Mouse (Mus musculus) stomach, embryonic 15.5 days (tissue): ENCODE measurements around the gene Fam172a. TPM values are rescaled to one million over a fixed set of nuclear protein-coding genes. Genes with fewer than 3 reads are reported as not detected.

Experiments
- ATAC-seq: fragments of 200-750 bp; cut with Nextera tagmentation; 2 replicates; pipeline ENCODE4 v1.8.0; 2017; ENCODE audit warnings: low read depth, moderate number of reproducible peaks, moderate TSS enrichment; ENCODE audit not compliant: insufficient read depth, low FRiP score
- H3K27ac ChIP-seq: fragments of 300-500 bp; sonication (generic); 2 replicates; pipeline ENCODE4 v1.5.1; 2015; ENCODE audit warnings: mild to moderate bottlenecking, inconsistent platforms
- H3K27me3 ChIP-seq: fragments of 300-500 bp; sonication (generic); replicated peaks from 2 replicates; pipeline ENCODE4 v1.6.1; 2015; ENCODE audit warnings: inconsistent platforms
- H3K36me3 ChIP-seq: fragments of 300-500 bp; sonication (generic); 2 replicates; pipeline ENCODE4 v1.6.1; 2015; ENCODE audit warnings: inconsistent platforms
- H3K4me1 ChIP-seq: fragments of 300-500 bp; sonication (generic); 2 replicates; pipeline ENCODE4 v1.6.1; 2015; ENCODE audit warnings: inconsistent platforms
- H3K4me2 ChIP-seq: fragments of 300-500 bp; sonication (generic); 2 replicates; pipeline ENCODE4 v1.6.1; 2015; ENCODE audit warnings: mild to moderate bottlenecking, inconsistent platforms
- H3K4me3 ChIP-seq: fragments of 300-500 bp; sonication (generic); replicated peaks from 2 replicates; pipeline ENCODE4 v1.5.1; 2015; ENCODE audit warnings: inconsistent platforms
- H3K9ac ChIP-seq: fragments of 300-500 bp; sonication (generic); 2 replicates; pipeline ENCODE4 v1.6.1; 2015; ENCODE audit warnings: inconsistent platforms
- H3K9me3 ChIP-seq: fragments of 300-500 bp; sonication (generic); 2 replicates; pipeline ENCODE4 v1.6.1; 2016; ENCODE audit warnings: inconsistent platforms
- WGBS: fragments of 180-500 bp; shearing (Covaris S2); methylation state at CpG from one replicate; pipeline ENCODE4 v1.1.7; 2015; 5-methylcytosine and 5-hydroxymethylcytosine counted together
- polyA plus RNA-seq: library from polyadenylated mRNA; unstranded; fragments of >200 nt; fragmentation: Nextera tagmentation; extraction: Ambion mirVana; gene quantifications from 2 replicates; pipeline ENCODE4 v1.2.1, GENCODE M21; 2015

The Fam172a gene
- polyA plus RNA-seq, 1 experiment from 2014 or later = 33.7 TPM

DNA sequence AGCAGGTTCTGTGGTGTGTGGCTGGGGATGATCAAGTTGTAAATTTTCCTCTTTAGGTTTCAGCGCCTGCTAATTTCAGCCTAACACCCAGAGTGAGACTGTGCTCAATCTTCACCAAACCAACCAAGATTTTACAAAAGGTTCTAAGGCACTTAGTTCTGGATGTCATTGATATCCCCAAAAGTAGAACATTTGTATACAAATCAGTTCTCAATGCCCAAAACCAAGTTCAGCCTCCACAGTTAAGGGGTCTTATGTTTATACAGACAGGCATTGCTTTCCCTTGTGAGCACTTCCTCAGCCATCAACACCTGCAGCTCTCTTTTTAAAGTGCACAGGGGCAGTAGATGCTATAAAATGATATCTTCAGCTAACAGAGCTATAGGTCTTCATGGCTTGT, 473.1 kb downstream of the Fam172a start:
- no peak for ATAC-seq
- Histone ChIP-seq H3K9ac (no peak overlapping the region), H3K27ac (no peak overlapping the region), H3K9me3 (no peaks in the 10 kb centered on the region), H3K36me3 (no peaks in the 10 kb centered on the region), H3K4me2 (no peak overlapping the region), H3K27me3 (peaks cover 53% of the 10 kb centered on the region), H3K4me3 (no peak overlapping the region), H3K4me1 (0 out of 2 replicates have a peak, but pooled peaks cover 11% of the 10 kb centered on the region)
- WGBS = 33% methylated on average over 1 of the region's 1 CpGs

DNA sequence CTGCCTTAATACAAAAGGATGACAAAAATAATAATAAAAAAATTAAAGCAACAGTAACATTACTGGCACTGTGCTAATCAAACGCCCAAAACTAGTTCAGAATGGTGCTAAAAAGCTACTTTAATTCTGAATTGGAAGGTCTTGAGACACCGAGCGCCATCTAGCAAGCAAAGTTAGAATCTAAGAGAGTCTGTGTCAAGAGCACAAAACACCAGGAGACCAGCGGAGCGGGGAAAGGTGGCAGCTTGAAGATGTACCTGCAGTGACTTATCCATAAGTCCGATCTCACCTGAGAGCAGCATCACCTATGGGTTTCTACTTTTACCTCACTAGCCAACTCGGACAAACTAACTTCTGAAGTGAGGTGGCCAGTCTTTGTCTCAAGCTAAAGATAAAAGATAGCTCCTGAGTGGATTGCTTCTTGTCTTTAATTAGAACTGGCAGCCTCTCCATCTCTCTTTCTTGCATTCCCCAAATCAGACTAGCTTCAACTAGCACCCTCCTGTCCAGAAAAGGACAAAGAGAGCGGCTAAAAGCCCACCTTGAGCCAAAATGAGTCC, 474.1 kb downstream of the Fam172a start:
- no peak for ATAC-seq
- WGBS = 7% methylated on average over 8 of the region's 8 CpGs
- Histone ChIP-seq H3K36me3 (no peaks in the 10 kb centered on the region), H3K27ac (no peak overlapping the region), H3K4me2 (no peak overlapping the region), H3K4me1 (peaks cover 11% of the 10 kb centered on the region; the same call in 1 of the 2 replicates), H3K9me3 (no peaks in the 10 kb centered on the region), H3K4me3 (no peak overlapping the region), H3K27me3 (peaks cover 54% of the 10 kb centered on the region), H3K9ac (no peak overlapping the region)

- Histone ChIP-seq H3K27ac (0 out of 2 replicates have a peak overlapping the region, but pooled peaks have one; percentile 31), H3K4me3 (no peak overlapping the region), H3K27me3 (peaks cover 44% of the 10 kb centered on the region), H3K9me3 (no peaks in the 10 kb centered on the region), H3K4me1 (peaks cover 9% of the 10 kb centered on the region; the same call in 1 of the 2 replicates), H3K36me3 (no peaks in the 10 kb centered on the region), H3K4me2 (no peak overlapping the region), H3K9ac (no peak overlapping the region)
- 10% methylated on average over 5 of the region's 5 CpGs for WGBS
- no peak for ATAC-seq
Measured at GRCm38 (mm10) chr13:78177381-78177950, 475.6 kb downstream of the Fam172a start.

- no peak overlapping the region for H3K4me3 ChIP-seq
- no peaks in the 10 kb centered on the region for H3K9me3 ChIP-seq
- H3K4me2 ChIP-seq = no peak overlapping the region
- H3K4me1 ChIP-seq = peaks cover 9% of the 10 kb centered on the region; the same call in 1 of the 2 replicates
- no peak for ATAC-seq
- WGBS = 11% methylated on average over 1 of the region's 1 CpGs
- H3K27ac ChIP-seq = 0 out of 2 replicates have a peak overlapping the region, but pooled peaks have one; percentile 31
- peaks cover 38% of the 10 kb centered on the region for H3K27me3 ChIP-seq
- no peak overlapping the region for H3K9ac ChIP-seq
- no peaks in the 10 kb centered on the region for H3K36me3 ChIP-seq
Measured at GRCm38 (mm10) chr13:78178021-78178420, 476.2 kb downstream of the Fam172a start.

GRCm38 (mm10) chr13:78178771-78179170, 476.9 kb downstream of the Fam172a start:
- 24% methylated on average over 5 of the region's 5 CpGs for WGBS
- no peak for ATAC-seq
- Histone ChIP-seq H3K4me1 (peaks cover 9% of the 10 kb centered on the region; the same call in 1 of the 2 replicates), H3K4me2 (peak overlapping the region; percentile 49; the same call in 1 of the 2 replicates), H3K36me3 (no peaks in the 10 kb centered on the region), H3K9me3 (no peaks in the 10 kb centered on the region), H3K4me3 (no peak overlapping the region), H3K27ac (no peak overlapping the region), H3K9ac (no peak overlapping the region), H3K27me3 (peaks cover 35% of the 10 kb centered on the region)

DNA sequence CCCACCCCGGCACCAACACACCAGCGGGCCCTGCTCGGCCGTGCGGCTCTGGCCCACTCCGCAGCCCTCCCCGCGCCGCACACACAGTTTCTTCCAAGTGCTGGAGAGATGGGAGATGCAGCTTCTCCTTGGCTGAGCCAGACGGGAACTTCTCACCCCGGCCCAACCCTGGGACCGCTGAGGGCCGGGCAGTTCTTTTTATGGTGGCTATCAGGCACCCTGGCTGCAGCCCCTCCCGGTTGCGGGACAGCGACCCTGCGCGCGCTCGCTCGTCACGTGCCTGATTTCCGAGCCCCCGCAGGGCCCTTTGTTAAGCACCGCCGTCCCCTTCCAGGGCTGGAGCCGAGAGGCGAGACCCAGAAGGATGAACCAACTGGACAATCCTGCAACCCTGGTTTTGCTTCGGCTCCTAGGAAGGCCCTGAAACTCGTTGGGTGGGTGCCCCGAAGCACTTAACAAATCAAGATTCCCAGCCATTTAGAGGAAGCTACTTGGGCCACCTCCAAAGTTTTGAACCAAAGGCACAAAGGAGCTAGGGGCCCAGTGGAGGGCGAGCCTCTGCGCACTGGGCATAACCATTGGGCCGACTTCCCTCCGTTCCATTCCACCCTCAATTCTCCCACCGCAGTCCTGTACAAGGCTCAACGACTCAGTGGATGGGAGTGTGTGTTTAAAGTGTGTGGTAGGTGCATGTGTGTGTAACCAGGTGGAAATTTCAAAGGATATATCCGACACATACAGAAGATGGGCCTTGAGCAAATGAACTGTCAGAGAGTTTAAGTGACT, 477.7 kb downstream of the Fam172a start:
- H3K9me3 ChIP-seq = no peaks in the 10 kb centered on the region
- H3K4me2 ChIP-seq = peak overlapping the region; percentile 49
- peaks cover 32% of the 10 kb centered on the region for H3K27me3 ChIP-seq
- no peak overlapping the region for H3K27ac ChIP-seq
- H3K36me3 ChIP-seq = no peaks in the 10 kb centered on the region
- WGBS = 6% methylated on average over 38 of the region's 38 CpGs
- H3K9ac ChIP-seq = no peak overlapping the region
- H3K4me1 ChIP-seq = peaks cover 9% of the 10 kb centered on the region; the same call in 1 of the 2 replicates
- H3K4me3 ChIP-seq = peak overlapping the region; percentile 30
- ATAC-seq = no peak

DNA sequence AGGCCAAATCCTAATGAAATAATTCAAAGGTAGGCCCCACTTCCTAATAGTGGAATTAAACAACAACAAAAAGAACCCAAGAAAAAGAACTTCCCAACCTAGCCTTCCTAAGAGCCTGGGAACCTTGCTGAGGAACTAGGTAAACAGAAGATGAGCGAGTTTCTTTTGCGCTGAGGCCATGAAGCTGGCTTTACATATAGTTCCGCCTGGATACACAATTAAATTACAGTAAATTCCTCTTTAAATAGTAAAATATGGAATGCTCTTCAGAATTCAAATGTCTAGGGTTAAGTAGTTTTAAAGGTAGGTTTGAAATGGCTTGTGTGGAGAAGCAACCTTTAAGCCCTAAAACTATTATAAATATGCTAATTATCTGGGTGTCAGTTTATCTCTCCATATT, 478.4 kb downstream of the Fam172a start:
- Histone ChIP-seq H3K27ac (no peak overlapping the region), H3K9me3 (no peaks in the 10 kb centered on the region), H3K4me2 (no peak overlapping the region), H3K4me3 (no peak overlapping the region), H3K9ac (no peak overlapping the region), H3K36me3 (no peaks in the 10 kb centered on the region), H3K27me3 (peaks cover 32% of the 10 kb centered on the region), H3K4me1 (peaks cover 9% of the 10 kb centered on the region; the same call in 1 of the 2 replicates)
- no peak for ATAC-seq
- 52% methylated on average over 3 of the region's 3 CpGs for WGBS

DNA sequence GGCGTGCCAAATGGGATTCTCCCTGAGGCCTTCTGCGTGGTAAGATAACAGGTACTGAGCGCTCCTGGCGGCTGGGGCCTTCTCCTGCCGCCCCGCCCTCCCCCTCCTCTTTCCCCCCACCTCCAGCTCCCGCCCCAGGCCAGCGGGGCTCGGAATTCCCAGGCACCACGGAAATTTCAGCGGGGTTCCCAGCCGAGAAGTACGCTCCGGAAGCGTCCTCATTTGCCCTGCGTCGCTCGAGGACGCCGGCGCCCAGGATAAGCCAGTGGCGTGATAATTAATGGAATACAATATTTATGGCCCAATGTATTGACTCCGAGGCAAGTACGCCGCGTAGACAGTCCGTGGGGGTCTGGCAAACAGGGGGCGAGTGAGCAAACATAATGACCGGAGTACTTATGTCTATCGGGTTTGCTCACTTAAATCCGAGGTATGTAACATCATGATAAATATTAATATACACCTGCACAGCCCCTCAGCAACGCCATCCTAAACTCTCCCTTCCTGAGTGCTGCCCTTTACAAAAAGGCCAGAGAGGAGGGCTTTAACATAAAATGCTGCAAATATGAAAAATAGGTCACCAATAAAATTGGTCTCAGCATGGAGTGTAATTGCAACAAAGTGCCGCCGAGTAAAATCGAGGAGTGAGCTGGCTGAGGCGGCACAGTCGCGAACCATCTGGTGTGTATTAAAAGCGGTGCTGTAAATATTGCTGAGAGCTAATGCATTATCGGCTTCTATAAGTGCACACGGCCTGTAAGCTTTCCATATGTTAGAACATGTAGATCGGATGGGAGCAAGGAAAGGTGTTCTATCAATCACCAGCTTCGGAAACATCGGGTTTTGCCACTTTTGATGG, 479.5 kb downstream of the Fam172a start:
- Histone ChIP-seq H3K4me1 (peaks cover 9% of the 10 kb centered on the region; the same call in 1 of the 2 replicates), H3K4me3 (peak overlapping the region; percentile 23), H3K36me3 (no peaks in the 10 kb centered on the region), H3K4me2 (peak overlapping the region; percentile 49), H3K9me3 (no peaks in the 10 kb centered on the region), H3K27ac (peak overlapping the region; percentile 40; the same call in 1 of the 2 replicates), H3K27me3 (peaks cover 32% of the 10 kb centered on the region), H3K9ac (no peak overlapping the region)
- 2% methylated on average over 44 of the region's 44 CpGs for WGBS
- no peak for ATAC-seq

DNA sequence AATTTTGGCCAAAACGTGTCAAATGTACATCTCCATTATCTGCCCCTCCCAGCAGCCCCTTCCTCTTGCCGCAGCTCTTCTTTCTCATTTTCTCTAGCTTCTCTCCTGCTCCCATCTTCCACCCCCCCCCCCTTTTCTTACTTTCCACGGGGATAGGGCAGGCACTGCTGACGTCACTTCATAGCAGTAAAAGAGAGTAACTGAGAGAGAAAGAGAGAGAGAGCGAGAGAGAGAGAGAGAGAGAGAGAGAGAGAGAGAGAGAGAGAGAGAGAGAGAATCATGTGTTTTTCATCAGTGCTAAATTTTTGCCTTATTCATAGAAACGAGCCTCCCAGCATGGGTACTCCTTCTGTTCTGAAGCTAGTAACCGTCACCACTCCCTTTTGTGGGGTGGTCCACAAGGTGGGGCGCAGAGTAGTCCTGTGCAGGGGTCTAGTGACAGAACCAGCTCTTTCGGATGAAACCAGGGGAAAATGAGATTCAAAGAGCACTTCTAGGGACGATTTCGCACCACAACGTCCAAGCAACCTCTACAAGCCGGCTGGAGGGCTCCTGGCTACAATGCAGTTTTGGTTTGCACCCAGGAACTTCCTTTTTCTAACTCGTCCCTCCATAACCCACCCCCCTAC, 480.2 kb downstream of the Fam172a start:
- Histone ChIP-seq H3K36me3 (no peaks in the 10 kb centered on the region), H3K4me2 (peak overlapping the region; percentile 49), H3K9me3 (no peaks in the 10 kb centered on the region), H3K27me3 (peaks cover 32% of the 10 kb centered on the region), H3K4me1 (peaks cover 9% of the 10 kb centered on the region; the same call in 1 of the 2 replicates), H3K27ac (peak overlapping the region; percentile 40; the same call in 1 of the 2 replicates), H3K4me3 (peak overlapping the region; percentile 23), H3K9ac (no peak overlapping the region)
- WGBS = 6% methylated on average over 13 of the region's 14 CpGs
- no peak for ATAC-seq

DNA sequence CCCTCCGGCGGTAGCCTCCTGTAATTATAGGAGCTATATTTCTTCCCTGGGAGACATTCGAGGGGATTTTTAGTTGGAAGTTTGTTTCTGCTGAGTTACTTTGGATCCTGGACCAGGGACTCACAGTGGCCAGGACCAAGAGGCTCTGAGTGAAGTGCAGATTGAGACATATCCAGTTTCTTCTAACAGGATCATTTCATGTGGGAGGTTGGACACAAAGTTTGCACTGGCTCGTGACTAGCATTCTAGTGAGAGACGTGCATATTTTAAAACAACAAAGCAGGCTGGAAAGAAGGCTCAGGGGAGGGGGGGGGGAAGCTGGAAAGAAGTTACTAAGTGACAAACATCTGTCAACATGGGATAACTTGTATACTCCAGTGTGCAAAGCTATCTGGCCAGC, 481.2 kb downstream of the Fam172a start:
- Histone ChIP-seq H3K9ac (no peak overlapping the region), H3K4me2 (0 out of 2 replicates have a peak overlapping the region, but pooled peaks have one; percentile 49), H3K4me1 (peaks cover 9% of the 10 kb centered on the region; the same call in 1 of the 2 replicates), H3K36me3 (0 out of 2 replicates have a peak, but pooled peaks cover 2% of the 10 kb centered on the region), H3K4me3 (no peak overlapping the region), H3K9me3 (no peaks in the 10 kb centered on the region), H3K27me3 (peaks cover 32% of the 10 kb centered on the region), H3K27ac (peak overlapping the region; percentile 35; the same call in 1 of the 2 replicates)
- 16% methylated on average over 5 of the region's 5 CpGs for WGBS
- no peak for ATAC-seq

DNA sequence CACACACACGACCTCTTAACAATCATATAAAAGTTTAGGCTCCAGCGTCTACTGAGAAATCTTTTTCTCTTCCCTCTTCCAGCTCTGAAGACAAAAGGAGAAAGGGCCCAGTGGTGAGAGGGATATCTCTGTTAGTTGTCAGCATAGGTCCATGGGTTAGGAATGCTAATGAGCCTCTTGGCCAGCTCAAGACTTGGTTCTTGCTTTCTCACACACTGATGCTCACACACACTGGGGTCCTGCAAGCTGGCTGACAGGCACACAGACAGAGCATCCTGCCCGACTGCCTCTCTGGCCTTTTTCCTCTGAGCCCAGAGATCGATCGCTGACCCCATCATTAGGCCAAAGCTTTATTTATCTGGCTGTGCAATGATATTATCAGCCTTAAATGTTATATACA, 482.2 kb downstream of the Fam172a start:
- no peak for ATAC-seq
- WGBS = 25% methylated on average over 5 of the region's 5 CpGs
- H3K9me3 ChIP-seq = no peaks in the 10 kb centered on the region
- 0 out of 2 replicates have a peak overlapping the region, but pooled peaks have one; percentile 21 for H3K27ac ChIP-seq
- H3K4me3 ChIP-seq = no peak overlapping the region
- H3K9ac ChIP-seq = no peak overlapping the region
- H3K4me1 ChIP-seq = peaks cover 9% of the 10 kb centered on the region; the same call in 1 of the 2 replicates
- 0 out of 2 replicates have a peak, but pooled peaks cover 2% of the 10 kb centered on the region for H3K36me3 ChIP-seq
- peaks cover 36% of the 10 kb centered on the region for H3K27me3 ChIP-seq
- H3K4me2 ChIP-seq = no peak overlapping the region
